Comparison of ENCODE assay signal across 8 mouse cellular contexts in genomic region chr8:94871108-94871894, GRCm38 (mm10). TPM values are rescaled to one million over a fixed set of nuclear protein-coding genes. Genes with fewer than 3 reads are reported as not detected.
DNase-seq lines count a peak whose midpoint lies in the region; ATAC-seq and TF ChIP-seq lines count a peak whose summit lies in the region.

No protein-coding gene starts in this region.

- H3K36me3 ChIP-seq in forebrain, embryonic 10.5 days (replicated peaks): peaks cover 12% of the 10 kb centered on the region
- H3K36me3 ChIP-seq in heart, embryonic 16.5 days (ENCODE audit: control insufficient read depth, insufficient read depth): no peaks in the 10 kb centered on the region
- H3K36me3 ChIP-seq in liver, embryonic 14.5 days (replicated peaks; ENCODE audit: control insufficient read depth, insufficient read depth, low read depth): peaks cover 13% of the 10 kb centered on the region
- H3K36me3 ChIP-seq in neural tube, embryonic 12.5 days: peaks cover 9% of the 10 kb centered on the region

- WGBS in forebrain, embryonic 10.5 days: 10% methylated on average over 7 of the region's 7 CpGs
- 11% methylated on average over 7 of the region's 7 CpGs for WGBS in heart, embryonic 16.5 days
- 4% methylated on average over 7 of the region's 7 CpGs for WGBS in liver, embryonic 14.5 days (ENCODE audit: insufficient replicate concordance)
- 12% methylated on average over 7 of the region's 7 CpGs for WGBS in neural tube, embryonic 12.5 days

- peaks cover 54% of the 10 kb centered on the region for H3K27me3 ChIP-seq in forebrain, embryonic 10.5 days (ENCODE audit: poor library complexity, severe bottlenecking)
- no peaks in the 10 kb centered on the region for H3K27me3 ChIP-seq in heart, embryonic 16.5 days (ENCODE audit: control insufficient read depth, insufficient read depth, low read length)
- peaks cover 8% of the 10 kb centered on the region for H3K27me3 ChIP-seq in liver, embryonic 14.5 days (ENCODE audit: control insufficient read depth, insufficient read depth, low read length)
- peaks cover 30% of the 10 kb centered on the region for H3K27me3 ChIP-seq in neural tube, embryonic 12.5 days (replicated peaks)

- no peak for TF ChIP-seq CTCF in liver, embryonic 14.5 days (IDR thresholded peaks at IDR 0.05; ENCODE audit: low read depth)

- ATAC-seq in heart, embryonic 16.5 days (replicated peaks; ENCODE audit: extremely low read depth, insufficient read depth, low FRiP score): peak; percentile 37
- ATAC-seq in liver, embryonic 14.5 days (ENCODE audit: insufficient read depth): no peak
- ATAC-seq in neural tube, embryonic 12.5 days (ENCODE audit: low FRiP score, low read depth): peak; percentile 41

- peaks cover 75% of the 10 kb centered on the region for H3K4me1 ChIP-seq in forebrain, embryonic 10.5 days
- peaks cover 53% of the 10 kb centered on the region for H3K4me1 ChIP-seq in heart, embryonic 16.5 days (ENCODE audit: control insufficient read depth, insufficient read depth, low read length)
- peaks cover 14 to 17% of the 10 kb centered on the region in 2 experiments for H3K4me1 ChIP-seq in liver, embryonic 14.5 days (replicated peaks; ENCODE audit: control insufficient read depth in 2 of 2, insufficient read depth in 2 of 2, low read length in 1 of 2)
- H3K4me1 ChIP-seq in neural tube, embryonic 12.5 days: peaks cover 51% of the 10 kb centered on the region

- peak overlapping the region; percentile 57 for H3K4me3 ChIP-seq in forebrain, embryonic 10.5 days
- peak overlapping the region; percentile 46 for H3K4me3 ChIP-seq in heart, embryonic 16.5 days (ENCODE audit: low read length)
- H3K4me3 ChIP-seq in liver, embryonic 14.5 days (ENCODE audit: insufficient read depth in 1 of 2, low read depth in 2 of 2, low read length in 2 of 2): peak overlapping the region; percentile 9 to 32; a peak in 3 of 4 replicates
- peak overlapping the region; percentile 51 for H3K4me3 ChIP-seq in neural tube, embryonic 12.5 days

- H3K9ac ChIP-seq in heart, embryonic 16.5 days (ENCODE audit: low read length): peak overlapping the region; percentile 63
- H3K9ac ChIP-seq in liver, embryonic 14.5 days (replicated peaks): no peak overlapping the region
- H3K9ac ChIP-seq in neural tube, embryonic 12.5 days: peak overlapping the region; percentile 67

- peak overlapping the region; percentile 79 for H3K27ac ChIP-seq in forebrain, embryonic 10.5 days
- H3K27ac ChIP-seq in heart, embryonic 16.5 days (ENCODE audit: low read length): peak overlapping the region; percentile 60
- H3K27ac ChIP-seq in liver, embryonic 14.5 days: no peak overlapping the region
- no peak overlapping the region for H3K27ac ChIP-seq in neural tube, embryonic 12.5 days

- peak overlapping the region; percentile 67 for H3K4me2 ChIP-seq in heart, embryonic 16.5 days (ENCODE audit: low read depth, low read length)
- H3K4me2 ChIP-seq in liver, embryonic 14.5 days (ENCODE audit: low read depth): peak overlapping the region; percentile 54
- H3K4me2 ChIP-seq in neural tube, embryonic 12.5 days (replicated peaks): peak overlapping the region; percentile 75

- no peaks in the 10 kb centered on the region for H3K9me3 ChIP-seq in forebrain, embryonic 10.5 days
- no peaks in the 10 kb centered on the region for H3K9me3 ChIP-seq in heart, embryonic 16.5 days (replicated peaks; ENCODE audit: control insufficient read depth, low read length)
- no peaks in the 10 kb centered on the region for H3K9me3 ChIP-seq in liver, embryonic 14.5 days (ENCODE audit: control insufficient read depth, low read length)
- H3K9me3 ChIP-seq in neural tube, embryonic 12.5 days: no peaks in the 10 kb centered on the region

- DNase-seq in CD4-positive, CD25-positive, alpha-beta regulatory T cell, adult 2 months (ENCODE audit: low read depth, low spot score): peak; percentile 63
- peak; percentile 42 for DNase-seq in adrenal gland, postnatal 25 days
- DNase-seq in forebrain, embryonic 10.5 days (ENCODE audit: extremely low spot score, low spot score): peak; percentile 65
- DNase-seq in kidney, postnatal 14 days: peak; percentile 85
- DNase-seq in liver, embryonic 14.5 days (ENCODE audit: low read depth in 3 of 3, low spot score in 3 of 3): no peak
- DNase-seq in spleen, adult 18-20 months: no peak

- no peak for TF ChIP-seq EP300 in liver, embryonic 14.5 days (IDR thresholded peaks at IDR 0.05; ENCODE audit: low read depth)

RNA-seq across cellular contexts. Expression of gene Dok4, which starts 4.8 kb away (rescaled TPM):
- 8.8 and 15.3 TPM in 2 replicates for total RNA-seq in adrenal gland, postnatal 25 days (2021)
- polyA plus RNA-seq in forebrain, embryonic 10.5 days (2016; fragmentation: Nextera tagmentation; extraction: Ambion mirVana): 14.4 and 14.9 TPM in 2 replicates
- polyA plus RNA-seq in heart, embryonic 16.5 days (2015; fragmentation: Nextera tagmentation; extraction: Ambion mirVana): 28.9 and 33.7 TPM in 2 replicates
- 10.3 and 11.1 TPM in 2 replicates for polyA plus RNA-seq in liver, embryonic 14.5 days (2012; rRNA removed)
- 7.2 and 9.6 TPM in 2 replicates for polyA plus RNA-seq in liver, embryonic 14.5 days (2014; fragmentation: Nextera tagmentation; extraction: Ambion mirVana)
- polyA plus RNA-seq in neural tube, embryonic 12.5 days (2016; fragmentation: Nextera tagmentation; extraction: Ambion mirVana): 32.7 and 41.8 TPM in 2 replicates

RNA-seq across cellular contexts. Expression of gene Polr2c, which starts 14.1 kb away (rescaled TPM):
- total RNA-seq in adrenal gland, postnatal 25 days (2021): 62.1 and 66.2 TPM in 2 replicates
- polyA plus RNA-seq in forebrain, embryonic 10.5 days (2016; fragmentation: Nextera tagmentation; extraction: Ambion mirVana): 176 and 179 TPM in 2 replicates
- 123 and 134 TPM in 2 replicates for polyA plus RNA-seq in heart, embryonic 16.5 days (2015; fragmentation: Nextera tagmentation; extraction: Ambion mirVana)
- polyA plus RNA-seq in liver, embryonic 14.5 days (2012; rRNA removed): 51.6 and 54.4 TPM in 2 replicates
- 73.5 and 82.2 TPM in 2 replicates for polyA plus RNA-seq in liver, embryonic 14.5 days (2014; fragmentation: Nextera tagmentation; extraction: Ambion mirVana)
- 130 and 143 TPM in 2 replicates for polyA plus RNA-seq in neural tube, embryonic 12.5 days (2016; fragmentation: Nextera tagmentation; extraction: Ambion mirVana)

RNA-seq across cellular contexts. Expression of gene Ciapin1, which starts 33.1 kb away (rescaled TPM):
- 112 and 175 TPM in 2 replicates for total RNA-seq in adrenal gland, postnatal 25 days (2021)
- polyA plus RNA-seq in forebrain, embryonic 10.5 days (2016; fragmentation: Nextera tagmentation; extraction: Ambion mirVana): 178 and 180 TPM in 2 replicates
- 88.2 and 98.8 TPM in 2 replicates for polyA plus RNA-seq in heart, embryonic 16.5 days (2015; fragmentation: Nextera tagmentation; extraction: Ambion mirVana)
- 20.4 and 23.7 TPM in 2 replicates for polyA plus RNA-seq in liver, embryonic 14.5 days (2012; rRNA removed)
- polyA plus RNA-seq in liver, embryonic 14.5 days (2014; fragmentation: Nextera tagmentation; extraction: Ambion mirVana): 38.4 and 46.3 TPM in 2 replicates
- 190 and 193 TPM in 2 replicates for polyA plus RNA-seq in neural tube, embryonic 12.5 days (2016; fragmentation: Nextera tagmentation; extraction: Ambion mirVana)

RNA-seq across cellular contexts. Expression of gene Coq9, which starts 33.2 kb away (rescaled TPM):
- total RNA-seq in adrenal gland, postnatal 25 days (2021): 199 and 209 TPM in 2 replicates
- polyA plus RNA-seq in forebrain, embryonic 10.5 days (2016; fragmentation: Nextera tagmentation; extraction: Ambion mirVana): 51.1 and 56.6 TPM in 2 replicates
- polyA plus RNA-seq in heart, embryonic 16.5 days (2015; fragmentation: Nextera tagmentation; extraction: Ambion mirVana): 194 and 209 TPM in 2 replicates
- 38.5 and 39.8 TPM in 2 replicates for polyA plus RNA-seq in liver, embryonic 14.5 days (2012; rRNA removed)
- polyA plus RNA-seq in liver, embryonic 14.5 days (2014; fragmentation: Nextera tagmentation; extraction: Ambion mirVana): 44.3 and 48.9 TPM in 2 replicates
- polyA plus RNA-seq in neural tube, embryonic 12.5 days (2016; fragmentation: Nextera tagmentation; extraction: Ambion mirVana): 52.3 and 57.6 TPM in 2 replicates

RNA-seq across cellular contexts. Expression of gene Ccdc102a, which starts 46.6 kb away (rescaled TPM):
- total RNA-seq in adrenal gland, postnatal 25 days (2021): 7.7 and 8.8 TPM in 2 replicates
- 11.9 and 13.5 TPM in 2 replicates for polyA plus RNA-seq in forebrain, embryonic 10.5 days (2016; fragmentation: Nextera tagmentation; extraction: Ambion mirVana)
- polyA plus RNA-seq in heart, embryonic 16.5 days (2015; fragmentation: Nextera tagmentation; extraction: Ambion mirVana): 17.4 and 19.8 TPM in 2 replicates
- 2.2 and 2.6 TPM in 2 replicates for polyA plus RNA-seq in liver, embryonic 14.5 days (2012; rRNA removed)
- 2.7 and 2.8 TPM in 2 replicates for polyA plus RNA-seq in liver, embryonic 14.5 days (2014; fragmentation: Nextera tagmentation; extraction: Ambion mirVana)
- 18.1 and 18.9 TPM in 2 replicates for polyA plus RNA-seq in neural tube, embryonic 12.5 days (2016; fragmentation: Nextera tagmentation; extraction: Ambion mirVana)

Comparison
In these comparisons a context has a peak if more than half of its experiments do, and no peak if none do; other contexts are left out.
1. DNase-seq: peak in CD4-positive, CD25-positive, alpha-beta regulatory T cell, adult 2 months (single experiment), adrenal gland, postnatal 25 days (single experiment), forebrain, embryonic 10.5 days (single experiment) and kidney, postnatal 14 days (single experiment); none in liver, embryonic 14.5 days (0 of 3) and spleen, adult 18-20 months (0 of 2).
2. H3K27ac ChIP-seq: peak in forebrain, embryonic 10.5 days (single experiment) and heart, embryonic 16.5 days (single experiment); none in liver, embryonic 14.5 days (single experiment) and neural tube, embryonic 12.5 days (single experiment).
3. Peak in every context shown above with its lines, with median percentiles within 50 percentile points of each other: H3K4me3 ChIP-seq and H3K4me2 ChIP-seq.